12 mouse cellular contexts compared by ENCODE assay signal in the genomic region with DNA sequence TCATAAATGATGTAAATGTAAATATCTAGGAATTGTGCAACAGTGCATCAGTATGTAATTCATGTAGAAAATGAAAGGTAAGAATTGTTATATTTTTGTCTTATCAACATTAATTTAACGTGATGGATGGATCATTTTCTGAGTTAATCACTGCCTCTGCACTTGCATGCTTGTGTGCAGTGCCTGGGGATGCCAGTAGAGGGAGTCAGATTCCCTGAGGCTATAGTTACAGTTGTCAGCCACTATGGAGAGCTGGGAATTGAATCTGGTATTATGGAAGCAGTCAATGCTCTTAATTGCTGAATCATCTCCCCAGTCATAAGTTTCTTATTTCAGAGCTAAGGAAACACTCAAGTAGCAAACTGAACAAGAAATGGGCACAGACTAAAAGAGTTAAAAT. TPM values are rescaled to one million over a fixed set of nuclear protein-coding genes. Genes with fewer than 3 reads are reported as not detected.
A peak's percentile ranks its signal among the peaks of the same experiment; 100 is the strongest.
DNase-seq lines count a peak whose midpoint lies in the region; ATAC-seq and TF ChIP-seq lines count a peak whose summit lies in the region.
"Had no signal": no experiment of that assay in that cellular context is flagged by ENCODE, and none has a peak within 500 bp of the region (broad histone marks: within the 10 kb centered on the region; RNA-seq: fewer than 3 reads in every experiment).

No protein-coding gene starts in this region.

- TF ChIP-seq EP300 in MEL (IDR thresholded peaks at IDR 0.05; ENCODE audit: low read depth in 1 of 2, low read length in 2 of 2) = no peak

- H3K79me2 ChIP-seq in MEL (ENCODE audit: control insufficient read depth, insufficient read depth, low read length, poor library complexity) = no peaks in the 10 kb centered on the region

- H3K9me3 ChIP-seq in E14TG2a.4 (ENCODE audit: low read length) = no peaks in the 10 kb centered on the region
- no peaks in the 10 kb centered on the region for H3K9me3 ChIP-seq in MEL (replicated peaks; ENCODE audit: insufficient read depth, low read length)
- H3K9me3 ChIP-seq: forebrain, embryonic 13.5 days; limb, embryonic 12.5 days; neural tube, embryonic 12.5 days had no signal

- intact Hi-C loops in left cerebral cortex, adult 2 months (cut with DNase I) = no loop called here
- intact Hi-C loops in left cerebral cortex, postnatal 36 days (cut with DNase I) = no loop called here

- no peak overlapping the region for H3K4me3 ChIP-seq in left cerebral cortex, adult 2 months
- H3K4me3 ChIP-seq in E14TG2a.4 (replicated peaks; ENCODE audit: low read length) = no peak overlapping the region
- no peak overlapping the region for H3K4me3 ChIP-seq in MEL (ENCODE audit: control insufficient read depth in 1 of 2, insufficient read depth in 1 of 2, low read depth in 2 of 2, low read length in 2 of 2)
- H3K4me3 ChIP-seq: forebrain, embryonic 13.5 days; limb, embryonic 12.5 days; neural tube, embryonic 12.5 days had no signal

- H3K27me3 ChIP-seq in E14TG2a.4 (ENCODE audit: insufficient read depth, low read length) (no peaks in the 10 kb centered on the region), MEL (ENCODE audit: control insufficient read depth in 1 of 2, insufficient read depth in 2 of 2, low read length in 2 of 2) (no peaks in the 10 kb centered on the region)
- H3K27me3 ChIP-seq: forebrain, embryonic 13.5 days; limb, embryonic 12.5 days; neural tube, embryonic 12.5 days had no signal

- peak; percentile 18 for TF ChIP-seq RAD21 in MEL (IDR thresholded peaks at IDR 0.05; ENCODE audit: low read depth, low read length)

- peaks cover 23% of the 10 kb centered on the region for H3K36me3 ChIP-seq in E14TG2a.4 (ENCODE audit: insufficient read depth, low read length)
- peaks cover 0 to 12% of the 10 kb centered on the region in 2 experiments; a peak in 2 of 4 replicates for H3K36me3 ChIP-seq in MEL (ENCODE audit: control insufficient read depth in 1 of 2, insufficient read depth in 2 of 2, low read length in 2 of 2)

- DNase-seq in left cerebral cortex, adult 2 months (ENCODE audit: extremely low spot score in 1 of 2, low spot score in 2 of 2) = no peak
- DNase-seq in left cerebral cortex, postnatal 36 days (ENCODE audit: low spot score in 2 of 2) = no peak
- peak; percentile 44 for DNase-seq in MEL (ENCODE audit: low read depth, low spot score)
- no peak for DNase-seq in right cerebral cortex, postnatal 4 days
- DNase-seq in layer of hippocampus, postnatal 25 days (ENCODE audit: extremely low spot score in 1 of 2, low spot score in 1 of 2) = no peak
- DNase-seq: heart, adult 18-20 months had no signal

- no peak for TF ChIP-seq POLR2A in MEL (IDR thresholded peaks at IDR 0.05; ENCODE audit: control insufficient read depth in 1 of 2, insufficient read depth in 1 of 2, low read depth in 1 of 2, low read length in 2 of 2, poor library complexity in 1 of 2)

- peak; percentile 77 for ATAC-seq in megakaryocyte-erythroid progenitor cell, adult 5-6 weeks (replicated peaks; ENCODE audit: low FRiP score, low TSS enrichment, poor library complexity, severe bottlenecking)
- ATAC-seq: activated CD4-positive, CD25-positive, alpha-beta regulatory T cell, adult 4 months; forebrain, embryonic 13.5 days had no signal

- H3K4me1 ChIP-seq in E14TG2a.4 (replicated peaks; ENCODE audit: low read depth, low read length) = no peaks in the 10 kb centered on the region
- no peaks in the 10 kb centered on the region for H3K4me1 ChIP-seq in MEL (ENCODE audit: control insufficient read depth in 1 of 2, insufficient read depth in 2 of 2, low read length in 2 of 2)
- H3K4me1 ChIP-seq: forebrain, embryonic 13.5 days; limb, embryonic 12.5 days; neural tube, embryonic 12.5 days had no signal

- no peak overlapping the region for H3K27ac ChIP-seq in left cerebral cortex, adult 2 months
- H3K27ac ChIP-seq in MEL (ENCODE audit: control insufficient read depth, low read depth, low read length) = no peak overlapping the region
- H3K27ac ChIP-seq: forebrain, embryonic 13.5 days; limb, embryonic 12.5 days; neural tube, embryonic 12.5 days had no signal

- peak; percentile 50 for TF ChIP-seq CTCF in left cerebral cortex, adult 2 months (IDR thresholded peaks at IDR 0.05)
- TF ChIP-seq CTCF in E14TG2a.4 (conservative IDR thresholded peaks at IDR 0.05; ENCODE audit: low read length) = peak; percentile 99
- TF ChIP-seq CTCF in MEL (IDR thresholded peaks at IDR 0.05 in 2 of 3, conservative IDR thresholded peaks at IDR 0.05 in 1 of 3; ENCODE audit: control insufficient read depth in 1 of 3, insufficient read depth in 1 of 3, low read depth in 2 of 3, low read length in 3 of 3, poor library complexity in 1 of 3, severe bottlenecking in 1 of 3) = peak; percentile 64 to 92 (median 65)

- H3K9ac ChIP-seq in MEL (ENCODE audit: control insufficient read depth, low read depth, low read length, poor library complexity, severe bottlenecking) = no peak overlapping the region
- H3K9ac ChIP-seq: forebrain, embryonic 13.5 days; limb, embryonic 12.5 days; neural tube, embryonic 12.5 days had no signal

TF ChIP-seq in MEL, 35 proteins besides CTCF, POLR2A, EP300 and RAD21:
- TF ChIP-seq SMC3 (IDR thresholded peaks at IDR 0.05; ENCODE audit: low read depth, low read length) (peak; percentile 38; the same call in 1 of the 2 replicates), UBTF (IDR thresholded peaks at IDR 0.05; ENCODE audit: borderline replicate concordance, insufficient read depth, low read depth, low read length) (no peak)

RNA-seq across cellular contexts. Expression of gene Nudt15, which starts 40.0 kb away (rescaled TPM):
- 1 to 10 TPM; 5.2 to 6.0 TPM for total RNA-seq in left cerebral cortex, adult 2 months (2021)
- total RNA-seq in left cerebral cortex, postnatal 36 days (2021) = 1 to 10 TPM; 5.2 to 6.5 TPM
- 8.4 and 8.8 TPM in 2 replicates for total RNA-seq in MEL (2012; rRNA removed)
- 10 to 100 TPM in 1 of 2 experiments, not detected in 1; 12.3 TPM for polyA plus RNA-seq in MEL (2012; ENCODE audit: insufficient read depth in 1 of 2, insufficient read length in 2 of 2, low read depth in 1 of 2, low replicate concordance in 2 of 2, missing spikeins in 1 of 2)
- total RNA-seq in megakaryocyte-erythroid progenitor cell, adult 5-6 weeks (2014; fragmentation: Nextera tagmentation) = 4.5 and 8.7 TPM in 2 replicates
- 6.7 and 7.7 TPM in 2 replicates for total RNA-seq in megakaryocyte-erythroid progenitor cell, adult 5-6 weeks (2017)
- total RNA-seq in layer of hippocampus, postnatal 25 days (2021) = 1 to 10 TPM; 5.7 to 5.8 TPM
